Mouse (Mus musculus): Measurements from ENCODE around the gene Theg. TPM values are rescaled to one million over a fixed set of nuclear protein-coding genes. Genes with fewer than 3 reads are reported as not detected.

The Theg gene
- polyA plus RNA-seq, 1 experiment from 2014 or later, result not detected

DNA sequence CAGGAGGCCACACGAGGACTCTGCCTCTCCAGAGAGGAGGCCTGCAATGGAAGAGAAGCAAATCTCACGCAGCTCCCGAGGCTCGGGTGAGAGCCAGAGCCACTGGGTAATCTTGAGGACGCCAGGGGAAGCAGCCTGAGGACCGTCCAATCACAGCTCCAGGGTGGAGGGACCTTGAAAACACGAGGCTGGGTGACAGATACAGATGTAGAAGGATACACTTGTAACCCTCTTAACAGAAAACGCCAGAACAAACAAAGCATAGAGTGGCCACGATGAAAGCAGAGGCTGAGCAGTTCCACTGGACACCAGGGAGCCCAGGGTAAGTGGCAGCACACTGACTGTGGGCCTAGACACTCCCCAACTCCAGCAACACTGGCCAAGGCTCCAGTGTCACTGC, 36.8 kb downstream of the Theg start:
- WGBS, result 89% methylated on average over 9 of the region's 9 CpGs
- Histone ChIP-seq H3K27me3 (replicated peaks) (no peaks in the 10 kb centered on the region), H3K36me3 (replicated peaks) (peaks cover 13% of the 10 kb centered on the region), H3K4me3 (no peak overlapping the region), H3K27ac (no peak overlapping the region), H3K4me1 (peaks cover 23% of the 10 kb centered on the region), H3K4me2 (no peak overlapping the region), H3K9ac (no peak overlapping the region), H3K9me3 (no peaks in the 10 kb centered on the region)
- ATAC-seq (replicated peaks), result no peak

DNA sequence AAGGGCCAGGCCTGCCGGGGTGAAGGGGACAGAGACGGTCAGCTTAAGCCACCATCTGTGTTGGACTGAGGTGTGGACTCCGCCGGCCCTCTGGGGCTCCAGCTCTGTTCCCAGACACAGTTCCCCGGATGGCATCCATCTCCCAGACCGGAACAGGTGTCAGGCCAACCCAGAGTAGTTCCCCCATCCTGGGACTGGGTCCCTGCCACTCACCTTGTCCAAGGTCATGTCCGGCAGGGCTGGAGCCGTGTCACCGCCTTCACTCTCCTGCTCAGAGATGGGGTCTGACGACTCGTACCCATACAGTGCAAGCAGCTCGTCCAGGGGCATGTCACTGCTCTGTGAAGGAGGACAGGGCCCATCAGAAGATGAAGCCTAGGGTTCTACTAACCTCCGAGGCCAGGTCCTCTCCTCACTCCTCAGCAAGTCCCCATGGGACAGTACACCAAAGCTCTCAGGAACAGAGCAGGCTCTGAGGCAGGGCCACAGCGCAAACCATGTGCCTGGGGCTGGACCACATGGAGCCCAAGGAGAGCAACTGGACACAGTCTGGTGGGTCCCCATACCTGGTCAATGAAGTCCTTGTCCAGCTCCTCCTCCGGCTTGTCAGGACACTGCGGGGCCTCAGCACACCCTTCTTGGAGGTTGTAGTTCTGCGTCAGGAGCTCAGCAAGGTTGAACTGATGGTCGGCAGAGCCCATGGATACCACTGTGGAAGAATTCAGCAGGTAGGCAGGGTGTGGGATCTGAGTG, 38.0 kb downstream of the Theg start:
- Histone ChIP-seq H3K27me3 (replicated peaks) (no peaks in the 10 kb centered on the region), H3K27ac (no peak overlapping the region), H3K9me3 (no peaks in the 10 kb centered on the region), H3K4me1 (peaks cover 17% of the 10 kb centered on the region), H3K36me3 (replicated peaks) (peaks cover 24% of the 10 kb centered on the region), H3K4me2 (no peak overlapping the region), H3K9ac (no peak overlapping the region), H3K4me3 (no peak overlapping the region)
- no peak for ATAC-seq (replicated peaks)
- WGBS, result 93% methylated on average over 18 of the region's 18 CpGs

DNA sequence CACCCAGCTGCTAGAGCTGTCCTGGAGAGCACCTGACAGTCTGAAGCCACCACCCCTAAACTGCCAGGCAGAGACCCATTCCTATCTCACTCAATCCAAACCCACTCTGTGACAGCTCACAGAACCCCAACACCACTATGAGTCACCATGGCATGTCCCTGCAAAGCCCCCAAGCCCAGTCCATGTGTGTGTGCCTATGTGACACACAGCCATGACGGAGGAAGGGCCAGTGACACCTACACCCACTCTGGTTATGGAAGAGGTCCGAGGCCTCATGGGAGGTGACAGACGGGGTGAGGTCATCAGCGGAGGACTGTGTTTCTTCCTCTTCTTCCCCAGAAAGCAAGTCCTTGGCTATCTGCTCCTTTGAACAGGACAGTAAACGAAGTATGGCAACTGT, 38.6 kb downstream of the Theg start:
- no peak overlapping the region for H3K4me2 ChIP-seq
- H3K9me3 ChIP-seq, result no peaks in the 10 kb centered on the region
- no peak overlapping the region for H3K27ac ChIP-seq
- no peaks in the 10 kb centered on the region for H3K27me3 ChIP-seq (replicated peaks)
- 95% methylated on average over 5 of the region's 5 CpGs for WGBS
- no peak overlapping the region for H3K9ac ChIP-seq
- no peak overlapping the region for H3K4me3 ChIP-seq
- peaks cover 11% of the 10 kb centered on the region for H3K4me1 ChIP-seq
- no peak for ATAC-seq (replicated peaks)
- peaks cover 26% of the 10 kb centered on the region for H3K36me3 ChIP-seq (replicated peaks)

DNA sequence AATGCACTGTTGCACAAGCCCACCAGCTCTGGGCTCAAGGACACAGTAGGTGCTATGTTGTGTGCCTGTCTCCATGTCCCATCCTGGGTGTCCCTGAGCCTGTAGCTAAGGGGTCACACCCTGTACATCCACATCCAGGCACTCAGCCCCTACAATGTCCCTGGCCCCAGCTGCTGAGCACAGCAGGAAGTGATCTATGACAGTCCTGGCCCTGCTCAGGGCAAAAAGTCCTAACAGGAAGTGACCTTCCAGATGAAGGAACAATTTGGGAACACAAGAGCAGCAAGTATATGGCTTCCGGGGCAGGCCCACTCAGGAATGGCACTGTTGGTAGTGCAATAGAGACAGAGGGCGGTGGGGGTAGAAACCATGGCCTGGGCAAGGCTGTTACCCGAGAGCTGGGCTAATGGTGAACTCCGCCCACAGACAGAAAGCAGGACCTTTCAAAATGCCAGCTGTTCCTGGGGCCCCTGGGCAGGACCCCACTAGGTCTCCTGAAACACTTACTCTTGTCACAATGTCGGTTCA, 39.9 kb downstream of the Theg start:
- WGBS, result 86% methylated on average over 5 of the region's 5 CpGs
- Histone ChIP-seq H3K4me3 (no peak overlapping the region), H3K27ac (no peak overlapping the region), H3K4me1 (no peaks in the 10 kb centered on the region), H3K27me3 (replicated peaks) (no peaks in the 10 kb centered on the region), H3K36me3 (replicated peaks) (peaks cover 26% of the 10 kb centered on the region), H3K9ac (no peak overlapping the region), H3K4me2 (no peak overlapping the region), H3K9me3 (no peaks in the 10 kb centered on the region)
- ATAC-seq (replicated peaks), result no peak

DNA sequence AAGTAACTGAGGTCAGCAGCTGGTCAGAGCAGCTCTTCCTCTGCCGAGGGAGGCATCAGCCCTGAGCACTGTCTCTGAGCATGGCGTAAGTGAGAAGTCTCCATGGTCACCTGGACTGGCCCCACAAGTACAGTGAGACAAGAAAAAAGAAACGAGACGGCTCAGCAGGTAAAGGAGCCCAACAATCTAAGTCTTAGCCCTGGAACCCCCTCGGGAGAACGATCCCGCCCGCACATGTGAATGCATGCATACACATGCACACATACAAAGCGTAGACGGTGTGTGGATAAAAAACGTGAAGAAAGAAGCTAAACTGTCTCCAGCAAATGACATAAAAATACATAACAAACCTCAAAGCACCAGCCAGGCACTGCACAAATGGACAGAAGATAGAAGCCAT, 40.6 kb downstream of the Theg start:
- no peak for ATAC-seq (replicated peaks)
- Histone ChIP-seq H3K4me1 (no peaks in the 10 kb centered on the region), H3K4me2 (no peak overlapping the region), H3K27ac (no peak overlapping the region), H3K27me3 (replicated peaks) (no peaks in the 10 kb centered on the region), H3K36me3 (replicated peaks) (peaks cover 28% of the 10 kb centered on the region), H3K4me3 (no peak overlapping the region), H3K9ac (no peak overlapping the region), H3K9me3 (no peaks in the 10 kb centered on the region)
- WGBS, result 92% methylated on average over 11 of the region's 11 CpGs

DNA sequence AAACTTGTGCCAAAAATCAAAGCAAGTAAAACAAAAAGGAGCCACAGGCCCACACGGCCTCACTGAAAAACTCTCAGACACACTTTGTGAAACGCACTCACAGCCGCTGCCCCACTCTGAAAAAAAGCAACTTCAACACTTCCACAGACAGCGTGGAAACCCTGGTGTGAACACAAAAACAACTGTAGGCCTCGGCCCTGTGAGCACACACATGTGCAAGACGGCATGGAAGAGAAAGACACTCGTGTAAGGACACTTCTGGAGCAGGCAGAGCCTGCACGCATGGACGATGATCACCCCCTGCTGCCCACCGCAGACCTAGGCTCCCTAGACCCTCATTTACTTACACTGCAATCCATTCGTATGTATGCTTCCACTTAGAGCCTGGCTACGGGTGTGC, 41.2 kb downstream of the Theg start:
- no peak overlapping the region for H3K9ac ChIP-seq
- H3K27ac ChIP-seq, result no peak overlapping the region
- 89% methylated on average over 12 of the region's 12 CpGs for WGBS
- H3K4me3 ChIP-seq, result no peak overlapping the region
- ATAC-seq (replicated peaks), result no peak
- H3K4me2 ChIP-seq, result no peak overlapping the region
- no peaks in the 10 kb centered on the region for H3K4me1 ChIP-seq
- H3K9me3 ChIP-seq, result no peaks in the 10 kb centered on the region
- H3K27me3 ChIP-seq (replicated peaks), result no peaks in the 10 kb centered on the region
- H3K36me3 ChIP-seq (replicated peaks), result peaks cover 31% of the 10 kb centered on the region

DNA sequence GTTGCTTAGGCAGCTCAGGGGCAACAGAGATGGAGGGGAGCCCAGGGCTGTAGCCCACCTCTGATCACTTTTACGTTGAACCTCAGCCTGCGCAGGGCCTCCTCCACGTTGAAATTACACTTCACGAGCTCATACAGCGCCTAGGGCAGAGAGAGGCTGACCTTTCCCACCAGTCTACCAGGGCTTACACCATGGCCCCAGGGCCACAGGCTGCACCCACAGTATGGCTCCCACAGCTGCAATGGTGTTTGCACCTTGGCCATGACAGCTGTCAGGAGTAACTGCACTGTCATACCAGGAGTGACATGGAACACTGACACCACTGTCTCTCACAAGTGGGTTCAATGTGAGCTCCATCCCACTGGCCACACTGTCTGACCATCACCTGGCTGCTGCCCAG, 42.5 kb downstream of the Theg start:
- Histone ChIP-seq H3K36me3 (replicated peaks) (peaks cover 34% of the 10 kb centered on the region), H3K9ac (no peak overlapping the region), H3K4me1 (no peaks in the 10 kb centered on the region), H3K27ac (no peak overlapping the region), H3K4me3 (no peak overlapping the region), H3K4me2 (no peak overlapping the region), H3K27me3 (replicated peaks) (no peaks in the 10 kb centered on the region), H3K9me3 (no peaks in the 10 kb centered on the region)
- no peak for ATAC-seq (replicated peaks)
- 93% methylated on average over 5 of the region's 5 CpGs for WGBS

DNA sequence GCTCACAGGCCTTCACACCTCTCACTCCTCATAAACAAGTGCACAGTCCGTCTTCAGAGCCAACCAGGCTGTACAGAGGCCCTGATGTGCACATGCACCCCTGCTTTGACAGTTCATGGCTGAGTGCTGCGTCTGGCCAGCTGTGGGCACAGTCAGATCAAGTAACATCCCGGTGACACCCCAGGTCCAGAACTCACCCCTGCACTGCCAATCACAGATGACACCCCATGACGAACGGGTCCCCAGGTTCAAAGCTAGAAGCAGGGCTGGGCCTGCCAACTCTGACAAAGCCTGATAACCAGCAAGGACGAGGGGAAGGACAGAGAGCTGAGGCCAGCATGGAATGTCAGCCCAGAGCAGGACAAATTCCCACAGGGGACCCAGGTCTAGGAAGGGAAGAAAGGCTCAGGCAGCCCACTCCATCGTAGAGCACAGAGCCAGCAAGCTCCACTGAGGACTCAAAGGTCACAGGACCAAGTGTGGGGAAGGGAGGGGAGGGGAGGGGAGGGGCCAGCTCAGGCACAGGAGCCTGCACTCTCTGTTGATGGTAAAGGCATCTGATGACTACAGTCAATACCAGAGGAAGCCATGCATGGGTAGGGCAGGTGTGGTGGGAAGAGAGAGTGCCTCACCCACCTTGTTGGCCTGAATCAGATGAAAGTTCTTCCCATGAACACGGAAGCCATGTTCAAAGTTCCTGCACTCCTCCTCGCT, 43.1 kb downstream of the Theg start:
- Histone ChIP-seq H3K27ac (no peak overlapping the region), H3K27me3 (replicated peaks) (no peaks in the 10 kb centered on the region), H3K4me1 (no peaks in the 10 kb centered on the region), H3K9ac (no peak overlapping the region), H3K4me3 (no peak overlapping the region), H3K4me2 (no peak overlapping the region), H3K36me3 (replicated peaks) (peaks cover 35% of the 10 kb centered on the region), H3K9me3 (no peaks in the 10 kb centered on the region)
- no peak for ATAC-seq (replicated peaks)
- WGBS, result 83% methylated on average over 9 of the region's 9 CpGs

DNA sequence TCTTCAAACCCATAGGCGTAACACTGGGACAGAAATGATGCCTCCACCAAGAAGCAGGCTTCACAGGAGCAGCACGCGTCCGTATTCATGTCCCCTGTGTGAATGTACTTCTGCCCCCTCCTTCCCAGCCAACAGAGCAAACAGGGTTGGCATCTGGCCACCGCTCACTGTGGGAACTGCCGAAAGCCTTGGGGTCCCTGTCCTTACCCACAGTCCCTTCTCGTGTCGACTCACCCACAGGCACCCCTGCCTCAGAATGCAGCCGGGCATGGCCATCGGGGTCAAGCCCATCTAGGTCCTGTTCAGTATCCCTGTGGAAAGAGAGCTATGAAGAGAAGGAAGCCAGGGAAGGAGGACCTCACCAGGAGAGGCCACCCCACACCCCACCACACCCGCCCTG, 45.0 kb downstream of the Theg start:
- Histone ChIP-seq H3K27ac (no peak overlapping the region), H3K4me3 (no peak overlapping the region), H3K36me3 (replicated peaks) (peaks cover 35% of the 10 kb centered on the region), H3K4me1 (no peaks in the 10 kb centered on the region), H3K4me2 (no peak overlapping the region), H3K9me3 (no peaks in the 10 kb centered on the region), H3K27me3 (replicated peaks) (no peaks in the 10 kb centered on the region), H3K9ac (no peak overlapping the region)
- ATAC-seq (replicated peaks), result no peak
- WGBS, result 98% methylated on average over 11 of the region's 11 CpGs

DNA sequence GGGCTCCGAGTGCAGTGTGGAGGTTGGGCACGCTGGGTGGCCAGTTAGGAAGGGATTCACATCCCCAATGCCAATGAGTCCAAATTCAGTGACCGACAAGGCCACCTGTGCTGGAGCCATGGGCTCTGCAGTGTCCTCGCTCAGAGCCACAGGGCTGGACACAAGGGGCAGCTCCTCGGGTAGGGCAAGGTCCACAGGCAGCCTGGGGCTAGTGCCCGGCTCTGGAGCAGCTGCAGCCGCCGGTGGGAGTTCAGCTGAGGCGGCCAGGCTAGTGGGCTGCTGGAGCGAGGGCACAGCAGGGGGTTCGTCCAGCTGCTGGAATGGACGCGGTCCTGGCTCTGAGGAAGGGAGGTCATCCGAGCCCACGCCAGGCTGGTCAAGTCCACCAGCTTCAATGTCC, 45.6 kb downstream of the Theg start:
- H3K27me3 ChIP-seq (replicated peaks), result no peaks in the 10 kb centered on the region
- 83% methylated on average over 15 of the region's 15 CpGs for WGBS
- H3K27ac ChIP-seq, result no peak overlapping the region
- H3K4me2 ChIP-seq, result no peak overlapping the region
- ATAC-seq (replicated peaks), result no peak
- no peak overlapping the region for H3K4me3 ChIP-seq
- no peaks in the 10 kb centered on the region for H3K4me1 ChIP-seq
- no peaks in the 10 kb centered on the region for H3K9me3 ChIP-seq
- no peak overlapping the region for H3K9ac ChIP-seq
- peaks cover 32% of the 10 kb centered on the region for H3K36me3 ChIP-seq (replicated peaks)

DNA sequence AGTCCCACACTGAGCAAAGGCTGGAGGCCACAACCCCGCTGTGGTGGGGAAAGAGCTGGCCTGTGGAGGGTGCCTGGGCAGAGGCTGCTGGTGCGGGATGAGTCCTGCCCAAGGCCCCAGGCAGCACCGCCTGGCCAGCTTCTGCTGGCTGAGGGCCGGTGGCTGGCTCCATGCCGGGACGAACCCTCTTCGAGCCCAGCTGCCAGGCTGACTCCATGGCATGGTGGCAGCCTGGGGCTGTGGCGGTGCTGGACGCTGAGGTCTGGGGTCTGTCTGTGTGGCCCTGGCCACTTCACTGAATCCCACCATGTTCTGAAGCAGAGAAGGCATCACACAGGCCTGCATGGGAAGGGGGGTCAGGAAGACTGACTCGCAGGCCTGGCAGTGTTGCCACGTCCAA, 46.4 kb downstream of the Theg start:
- no peak overlapping the region for H3K4me3 ChIP-seq
- H3K4me2 ChIP-seq, result no peak overlapping the region
- no peak overlapping the region for H3K27ac ChIP-seq
- 95% methylated on average over 11 of the region's 11 CpGs for WGBS
- no peaks in the 10 kb centered on the region for H3K4me1 ChIP-seq
- H3K9ac ChIP-seq, result no peak overlapping the region
- peaks cover 32% of the 10 kb centered on the region for H3K36me3 ChIP-seq (replicated peaks)
- no peaks in the 10 kb centered on the region for H3K27me3 ChIP-seq (replicated peaks)
- H3K9me3 ChIP-seq, result no peaks in the 10 kb centered on the region
- no peak for ATAC-seq (replicated peaks)

DNA sequence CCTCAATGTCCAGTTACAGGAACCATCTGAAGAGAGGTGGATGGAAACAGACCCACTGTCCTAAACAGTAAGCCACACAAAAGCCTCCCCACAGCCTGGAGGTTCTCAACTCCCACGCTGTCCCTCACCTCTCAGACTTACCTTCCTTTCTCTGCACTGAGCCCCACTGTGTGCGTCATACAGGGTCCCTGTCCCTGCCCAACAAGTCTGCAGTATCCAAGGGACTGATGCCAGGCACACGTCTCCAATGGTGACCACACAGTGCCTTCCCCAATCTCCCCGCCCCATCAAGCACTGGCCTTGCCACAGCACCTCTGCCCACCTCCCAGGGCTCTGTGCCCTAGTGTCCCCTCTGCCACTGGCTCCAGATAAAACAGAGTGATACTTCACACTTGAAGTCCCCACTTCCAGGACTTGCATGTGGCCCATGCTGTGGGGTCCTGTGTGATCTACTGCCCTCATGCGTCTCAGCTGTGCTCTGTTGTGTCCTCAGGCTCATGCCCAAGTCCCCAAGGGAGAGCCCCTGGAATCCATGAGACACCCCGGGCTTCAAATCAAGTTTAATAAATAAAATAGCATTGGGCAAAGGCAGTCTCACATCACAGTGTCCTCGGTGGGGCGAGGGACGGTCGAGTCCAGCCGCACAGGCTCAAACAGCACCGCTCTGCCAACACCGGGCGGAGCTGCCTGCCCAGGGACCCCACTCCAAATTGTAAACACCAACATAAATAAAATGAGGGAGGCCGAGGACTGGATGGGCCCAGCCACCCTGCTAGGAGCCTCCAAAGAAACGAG, 47.2 kb downstream of the Theg start:
- H3K9me3 ChIP-seq, result no peaks in the 10 kb centered on the region
- no peaks in the 10 kb centered on the region for H3K27me3 ChIP-seq (replicated peaks)
- no peak overlapping the region for H3K9ac ChIP-seq
- no peak overlapping the region for H3K4me3 ChIP-seq
- peaks cover 27% of the 10 kb centered on the region for H3K36me3 ChIP-seq (replicated peaks)
- no peak overlapping the region for H3K27ac ChIP-seq
- no peak overlapping the region for H3K4me2 ChIP-seq
- no peaks in the 10 kb centered on the region for H3K4me1 ChIP-seq
- 94% methylated on average over 16 of the region's 16 CpGs for WGBS
- ATAC-seq (replicated peaks), result no peak
